Mouse (Mus musculus): Measurements from ENCODE around the gene Ccdc162.

DNA sequence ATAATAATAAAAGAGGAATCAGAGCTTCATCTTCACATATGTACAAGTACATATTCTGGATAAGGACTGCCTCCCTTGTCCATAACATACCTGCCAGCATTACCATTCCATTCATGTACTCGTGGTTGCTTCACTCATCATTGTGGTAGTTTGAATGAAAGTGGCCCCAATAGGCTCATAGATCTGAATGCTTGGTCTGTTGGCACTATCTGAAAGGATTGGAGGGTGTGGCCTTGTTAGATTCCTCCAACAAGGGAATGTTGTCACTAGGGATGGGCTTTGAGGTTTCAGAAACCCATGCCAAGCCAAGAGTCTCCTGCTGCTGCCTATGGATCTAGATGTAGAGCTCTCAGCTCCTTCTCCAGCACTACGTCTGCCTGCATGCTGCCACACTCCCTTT lies 180.4 kb downstream of the Ccdc162 start:
- TF ChIP-seq CTCF (IDR thresholded peaks at IDR 0.05) (no peak), EP300 (IDR thresholded peaks at IDR 0.05) (no peak)

All from lung, postnatal 0 days (tissue).